Mouse (Mus musculus): ENCODE results near the gene Glg1. TPM values are rescaled to one million over a fixed set of nuclear protein-coding genes. Genes with fewer than 3 reads are reported as not detected.
A peak's percentile ranks its signal among the peaks of the same experiment; 100 is the strongest.
"Not testable (repeated sequence)": the region's sequence is repeated elsewhere in the genome, so short reads cannot be mapped to it uniquely, and the experiment has no call there.

Gene Glg1
- 100 to 1,000 TPM; 140 to 142 TPM for total RNA-seq (2021)

DNA sequence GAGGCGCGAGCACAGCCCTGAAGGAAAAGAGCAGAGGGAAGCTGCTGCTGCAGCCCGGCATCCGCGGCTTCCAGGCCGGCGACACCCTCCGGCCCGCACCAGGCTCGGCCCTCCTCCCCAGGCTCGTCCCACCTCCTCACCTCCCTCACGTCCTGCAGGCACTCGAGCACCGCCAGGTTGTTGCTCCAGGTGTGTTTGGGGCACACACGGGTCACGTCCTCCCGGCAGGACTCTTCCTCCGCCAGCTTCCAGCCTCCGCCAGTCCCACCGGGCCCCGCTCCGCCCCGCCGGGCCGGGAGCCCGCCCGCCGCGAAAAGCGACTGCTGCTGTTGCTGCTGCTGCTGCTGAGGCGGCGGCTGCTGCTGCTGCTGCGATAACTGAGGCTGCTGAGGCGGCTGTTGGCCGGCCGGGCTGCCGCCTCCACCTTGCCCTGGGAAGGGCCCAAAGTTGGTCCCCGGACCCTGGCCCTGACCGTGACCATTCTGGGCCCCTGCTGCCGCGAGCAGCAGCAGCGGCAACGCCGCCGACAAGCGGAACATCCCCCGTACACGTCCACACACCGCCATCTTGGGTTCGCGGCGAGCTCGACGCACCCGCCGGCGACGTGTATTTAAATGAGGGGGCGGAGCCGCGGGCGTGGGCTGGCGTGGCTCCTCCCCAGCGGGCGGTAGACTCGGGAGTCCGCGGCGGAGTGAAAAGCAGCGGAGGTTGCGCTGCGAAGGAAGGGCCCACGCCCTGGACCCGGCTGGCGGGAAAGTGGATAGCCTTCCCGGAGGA is at the start of gene Glg1:
Gene Glg1, minus strand, starts transcription at position 586 of the 777 bp plus-strand sequence.
- DNase-seq: peak; percentile 90 to 91

DNA sequence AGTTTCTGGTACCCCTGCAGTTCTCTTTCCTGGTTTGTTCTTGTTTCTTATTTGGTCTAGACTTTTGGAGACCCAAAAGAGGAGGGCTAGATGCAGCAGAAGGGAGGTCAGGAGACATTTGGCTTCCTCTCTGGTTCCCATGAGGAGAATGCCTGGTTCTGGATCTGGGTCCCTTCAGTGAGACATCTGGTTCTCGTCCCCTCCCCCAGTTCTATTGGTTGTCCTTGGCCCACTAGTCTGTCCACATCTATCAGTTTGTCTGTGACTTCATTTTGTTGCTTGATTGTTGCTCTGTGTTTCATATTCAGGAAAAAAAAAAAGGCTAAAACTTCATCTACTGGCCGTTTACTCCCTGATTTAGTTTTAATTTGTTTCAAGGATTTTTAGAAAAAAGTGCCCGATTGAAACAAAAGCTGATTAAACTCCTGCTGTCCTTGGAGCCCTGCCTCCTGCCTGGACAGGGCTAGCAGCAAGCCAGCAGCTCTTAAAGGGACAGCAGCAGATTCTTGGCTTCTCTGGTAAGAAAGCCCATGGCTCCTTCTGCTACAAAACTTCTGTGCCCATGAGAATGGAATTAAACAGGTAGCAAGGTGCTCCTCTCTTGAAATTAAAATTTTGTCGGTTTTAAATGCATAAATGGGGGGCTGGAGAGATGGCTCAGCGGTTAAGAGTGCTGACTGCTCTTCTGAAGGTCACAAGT is 46.2 kb upstream of the Glg1 start:
- no peak for DNase-seq

DNA sequence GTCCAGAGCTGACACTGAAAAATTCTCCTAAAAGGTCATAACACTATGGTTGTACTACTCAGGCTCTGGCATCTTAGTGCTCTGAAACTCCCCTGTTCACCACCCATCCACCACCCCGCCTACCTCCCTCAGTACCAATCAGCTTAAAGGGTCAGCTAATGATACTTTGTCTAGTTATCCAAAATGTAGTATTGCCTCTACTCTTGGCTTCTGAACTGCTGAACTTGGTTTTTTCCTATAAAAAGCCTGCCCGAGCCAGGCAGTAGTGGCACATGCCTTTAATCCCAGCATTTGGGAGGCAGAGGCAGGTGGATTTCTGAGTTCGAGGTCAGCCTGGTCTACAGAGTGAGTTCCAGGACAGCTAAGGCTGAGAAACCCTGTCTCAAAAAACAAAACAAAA is 45.3 kb upstream of the Glg1 start:
- DNase-seq: no peak

- not testable (repeated sequence) for DNase-seq
Observed at GRCm38 (mm10) chr8:111303076-111303803, 44.2 kb upstream of the Glg1 start.

DNA sequence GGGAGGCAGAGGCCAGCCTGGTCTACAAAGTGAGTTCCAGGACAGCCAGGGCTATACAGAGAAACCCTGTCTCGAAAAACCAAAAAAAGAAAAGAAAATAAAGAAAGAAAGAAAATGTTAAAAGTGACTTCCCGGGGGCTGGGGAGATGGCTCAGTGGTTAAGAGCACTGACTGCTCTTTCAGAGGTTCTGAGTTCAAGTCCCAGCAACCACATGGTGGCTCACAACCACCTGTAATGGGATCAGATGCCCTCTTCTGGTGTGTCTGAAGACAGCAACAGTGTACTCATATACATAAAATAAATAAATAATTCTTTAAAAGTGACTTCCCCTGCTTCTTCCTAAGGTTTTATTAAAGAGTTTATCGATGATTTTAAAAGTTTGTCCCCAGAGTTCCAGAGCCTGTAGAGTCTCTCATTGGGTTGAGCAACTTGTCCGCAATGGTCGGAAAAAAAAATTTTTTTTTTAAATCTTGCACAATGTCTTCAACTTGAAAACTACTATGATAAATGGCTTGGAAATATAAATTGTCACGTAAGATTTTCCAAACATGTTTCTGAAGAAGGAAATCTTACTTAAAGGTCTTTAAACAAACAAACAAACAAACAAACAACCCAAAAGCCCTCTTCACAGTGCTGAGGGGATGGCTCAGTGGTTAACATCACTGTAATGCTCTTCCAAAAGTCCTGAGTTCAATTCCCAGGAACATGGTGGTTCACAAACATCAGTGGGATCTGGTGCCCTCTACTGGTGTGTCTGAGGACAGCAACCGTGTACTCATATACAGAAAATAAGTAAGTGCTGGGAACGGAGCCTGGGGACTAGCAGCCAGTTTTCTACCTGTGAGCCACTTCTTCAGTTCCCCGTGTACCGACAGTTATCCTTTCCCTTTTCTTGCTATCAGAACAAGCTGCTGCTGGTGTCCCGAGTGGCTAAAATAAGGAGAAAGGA is 41.9 kb upstream of the Glg1 start:
- DNase-seq: no peak

- peak; percentile 95 to 97 for DNase-seq
Observed at GRCm38 (mm10) chr8:111299821-111300568, 41.0 kb upstream of the Glg1 start, which contains the start of gene Rfwd3. TSS of gene Rfwd3 (minus strand) at chr8:111300222.

DNA sequence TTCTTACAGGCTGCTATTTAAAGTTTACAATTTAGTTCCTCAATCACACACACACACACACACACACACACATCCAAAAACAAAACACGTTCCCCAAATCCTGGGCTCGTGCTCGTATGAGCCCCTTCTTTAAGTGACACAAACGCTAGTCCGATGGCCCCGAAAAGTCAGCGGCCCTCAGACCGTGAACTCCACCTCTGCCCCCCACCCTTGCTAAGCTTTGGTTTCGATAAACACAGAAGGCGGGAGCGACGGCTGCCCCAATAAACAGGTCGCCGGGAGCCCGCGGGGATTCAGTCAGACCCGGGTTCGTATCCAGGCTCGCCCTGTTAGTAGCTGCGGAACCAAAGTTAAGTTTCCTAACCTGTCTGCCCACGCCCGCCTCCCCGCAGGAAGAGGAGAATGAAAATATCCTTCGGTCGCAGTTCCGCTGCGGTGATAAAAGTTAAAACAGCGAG is 40.4 kb upstream of the Glg1 start:
- peak; percentile 8 to 37 for DNase-seq

- no peak for DNase-seq
Observed at GRCm38 (mm10) chr8:111298011-111298410, 39.0 kb upstream of the Glg1 start.

GRCm38 (mm10) chr8:111291733-111292132 is 32.7 kb upstream of the Glg1 start:
- DNase-seq: no peak

DNA sequence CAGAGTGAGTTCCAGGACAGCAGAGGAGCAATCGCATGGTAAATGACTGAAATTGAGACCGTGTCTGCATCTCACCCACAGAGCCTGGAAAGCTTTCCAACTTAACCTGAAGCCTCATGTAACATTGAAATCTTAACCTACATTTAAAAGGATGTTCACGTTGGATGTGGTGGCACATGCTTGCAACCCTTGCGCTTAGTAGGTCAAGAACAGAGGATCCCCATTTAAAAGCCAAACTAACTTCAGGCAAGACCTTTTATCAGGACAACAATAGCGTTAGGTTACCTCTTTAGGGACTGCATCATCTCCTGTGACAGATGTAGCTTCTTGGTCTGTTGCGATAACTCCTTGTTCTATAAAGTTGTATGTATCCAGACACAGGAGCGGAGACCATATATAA is 31.6 kb upstream of the Glg1 start:
- no peak for DNase-seq

DNA sequence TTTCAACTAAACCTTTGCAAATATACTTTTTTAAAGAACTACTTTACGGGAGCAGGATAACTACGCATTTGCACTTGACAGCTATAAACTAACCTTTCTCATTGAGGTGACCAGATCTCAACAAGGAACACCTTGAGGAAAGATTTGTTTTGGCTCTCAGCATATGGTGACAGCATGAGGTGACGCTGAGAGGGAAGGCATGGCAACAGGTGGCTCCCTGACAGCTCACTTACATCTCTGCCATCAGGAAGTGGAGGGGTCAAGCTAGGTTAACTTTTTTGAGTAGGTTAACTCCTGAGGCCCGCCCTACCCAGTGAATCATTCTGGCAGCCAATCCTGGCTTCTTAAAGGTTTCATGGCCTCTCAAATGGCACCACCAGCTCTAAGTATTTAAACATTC is 26.6 kb upstream of the Glg1 start:
- DNase-seq: no peak

DNA sequence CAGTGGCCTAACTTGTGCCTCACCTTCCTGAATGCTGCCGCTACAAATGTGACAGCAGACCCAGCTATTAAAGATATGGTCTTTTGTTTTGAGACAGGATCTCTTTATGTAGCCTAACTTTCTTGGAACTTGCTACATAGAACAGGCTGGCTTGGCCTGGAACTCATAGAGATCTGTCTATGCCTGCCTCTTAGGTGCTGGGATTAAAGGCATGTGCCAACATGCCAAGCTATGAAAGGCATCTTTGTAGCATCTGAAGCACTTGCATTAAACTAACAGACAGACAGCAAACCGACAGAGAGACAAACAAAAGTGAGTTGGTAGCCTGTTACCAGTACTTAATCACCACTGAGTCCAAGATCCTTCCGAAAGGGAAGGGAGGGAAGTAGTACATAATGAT is 23.1 kb upstream of the Glg1 start:
- DNase-seq: no peak

- no peak for DNase-seq
Observed at GRCm38 (mm10) chr8:111268277-111268676, 9.3 kb upstream of the Glg1 start.

- not testable (repeated sequence) for DNase-seq
Observed at GRCm38 (mm10) chr8:111266161-111266560, 7.1 kb upstream of the Glg1 start.

GRCm38 (mm10) chr8:111264693-111265220 is 5.7 kb upstream of the Glg1 start:
- no peak for DNase-seq

- DNase-seq: no peak
Observed at GRCm38 (mm10) chr8:111261981-111262381, 3.0 kb upstream of the Glg1 start.

GRCm38 (mm10) chr8:111260251-111260650 is 1.2 kb upstream of the Glg1 start:
- no peak for DNase-seq

DNA sequence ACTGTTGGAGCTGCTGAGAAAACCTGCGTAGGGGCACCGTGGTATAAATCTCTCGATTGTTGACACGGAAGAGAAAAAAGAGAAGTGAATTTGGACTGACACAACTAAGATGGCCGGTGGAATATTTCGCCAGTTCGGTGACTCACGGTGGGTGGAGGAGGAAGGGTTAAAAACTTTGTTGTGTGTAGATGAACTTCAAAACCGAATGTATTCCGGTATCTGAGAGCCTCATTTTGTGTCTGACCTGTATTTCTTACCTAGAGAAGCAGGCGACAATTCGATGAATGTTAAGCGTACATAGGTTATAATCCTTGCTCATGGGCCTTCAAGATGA is 359 bp upstream of the Glg1 start:
- no peak for DNase-seq

GRCm38 (mm10) chr8:111258010-111258630 is 896 bp downstream of the Glg1 start:
- DNase-seq: no peak

GRCm38 (mm10) chr8:111252487-111253112 is 6.4 kb downstream of the Glg1 start:
- DNase-seq: no peak
